Mouse (Mus musculus) CH12.LX (cell line): Measurements from ENCODE around the gene Mmp9.

ENCODE experiments used
- CTCF ChIP-seq, 2 experiments: IDR thresholded peaks in 1 of 2; conservative IDR thresholded peaks in 1 of 2; 2 replicates each; pipeline ENCODE4 v1.5.1; 2011 to 2012; ENCODE audit warnings: low read depth in 2 of 2, low read length in 2 of 2, improper control_type of control experiment in 1 of 2, inconsistent platforms in 1 of 2, mild to moderate bottlenecking in 1 of 2, moderate library complexity in 1 of 2
- E2F4 ChIP-seq: IDR thresholded peaks from 2 replicates; pipeline ENCODE4 v1.6.1; 2011; ENCODE audit warnings: low read depth, low read length, improper control_type of control experiment; ENCODE audit not compliant: insufficient replicate concordance
- EP300 ChIP-seq: IDR thresholded peaks from 2 replicates; pipeline ENCODE4 v1.6.1; 2011; ENCODE audit warnings: low read length, improper control_type of control experiment
- KAT2A ChIP-seq: IDR thresholded peaks from 2 replicates; pipeline ENCODE4 v1.6.1; 2012; ENCODE audit warnings: low read length, improper control_type of control experiment, inconsistent platforms; ENCODE audit not compliant: insufficient replicate concordance
- MAZ ChIP-seq: IDR thresholded peaks from 2 replicates; pipeline ENCODE4 v1.6.1; 2012; ENCODE audit warnings: low read depth, mild to moderate bottlenecking, inconsistent platforms, low read length, improper control_type of control experiment, moderate library complexity
- MXI1 ChIP-seq: IDR thresholded peaks from 2 replicates; pipeline ENCODE4 v1.6.1; 2011; ENCODE audit warnings: mild to moderate bottlenecking, low read depth, low read length, improper control_type of control experiment
- POLR2A ChIP-seq: IDR thresholded peaks from 2 replicates; pipeline ENCODE4 v1.6.1; 2011; ENCODE audit warnings: low read depth, mild to moderate bottlenecking, improper control_type of control experiment, low read length
- RAD21 ChIP-seq: IDR thresholded peaks from 2 replicates; pipeline ENCODE4 v1.6.1; 2011; ENCODE audit warnings: low read depth, mild to moderate bottlenecking, low read length, improper control_type of control experiment, moderate library complexity
- USF1 ChIP-seq: IDR thresholded peaks from 2 replicates; pipeline ENCODE4 v1.6.1; 2014; ENCODE audit warnings: low read depth, mild to moderate bottlenecking, inconsistent platforms, low read length, improper control_type of control experiment
- USF2 ChIP-seq: conservative IDR thresholded peaks from 2 replicates; pipeline ENCODE4 v1.6.1; 2011; ENCODE audit warnings: low read depth, low read length, improper control_type of control experiment
- ZC3H11A ChIP-seq: IDR thresholded peaks from 2 replicates; pipeline ENCODE4 v1.6.1; 2012; ENCODE audit warnings: low read depth, mild to moderate bottlenecking, inconsistent platforms, low read length, improper control_type of control experiment
- ZMIZ1 ChIP-seq: IDR thresholded peaks from 2 replicates; pipeline ENCODE4 v1.6.1; 2012; ENCODE audit warnings: low read depth, mild to moderate bottlenecking, inconsistent platforms, low read length, improper control_type of control experiment
- ZNF384 ChIP-seq: IDR thresholded peaks from 2 replicates; pipeline ENCODE4 v1.6.1; 2012; ENCODE audit warnings: low read depth, low read length, improper control_type of control experiment, inconsistent platforms

GRCm38 (mm10) chr2:164972646-164973045 lies 32.1 kb downstream of the Mmp9 start:
- TF ChIP-seq POLR2A (no peak), KAT2A (no peak), CTCF (conservative IDR thresholded peaks at IDR 0.05 in 1 of 2, IDR thresholded peaks at IDR 0.05 in 1 of 2; ENCODE audit: low read depth in 2 of 2, low read length in 2 of 2) (no peak), EP300 (no peak), USF2 (no peak), USF1 (no peak), ZC3H11A (no peak), ZMIZ1 (no peak), MAZ (no peak), E2F4 (no peak), MXI1 (no peak), RAD21 (no peak), ZNF384 (no peak)
